ENCODE assay signal across 17 mouse cellular contexts in the genomic region with DNA sequence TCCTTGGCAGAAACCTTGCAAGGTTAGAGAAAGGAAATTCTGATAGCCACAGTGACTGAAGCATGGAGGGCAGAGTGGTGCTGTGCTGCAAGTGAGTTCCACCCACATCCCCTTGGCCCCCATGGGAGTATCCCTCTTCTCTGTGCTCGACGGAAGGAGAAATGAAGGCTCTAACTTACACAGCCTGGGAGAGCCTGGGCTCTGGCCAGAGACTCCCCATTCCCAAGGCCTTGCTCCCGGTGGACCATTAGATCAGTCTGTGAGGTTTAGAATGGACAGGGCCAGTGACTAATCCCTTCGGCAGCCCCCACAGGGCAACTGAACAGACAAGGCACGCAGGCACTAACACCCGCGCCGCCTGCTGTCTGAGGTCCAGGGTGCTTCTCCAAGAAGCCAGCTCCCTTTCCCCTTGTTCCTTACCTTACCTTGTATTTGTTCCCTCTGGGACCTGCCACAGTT. TPM values are rescaled to one million over a fixed set of nuclear protein-coding genes. Genes with fewer than 3 reads are reported as not detected.
DNase-seq lines count a peak whose midpoint lies in the region; ATAC-seq and TF ChIP-seq lines count a peak whose summit lies in the region.
"Had no signal": no experiment of that assay in that cellular context is flagged by ENCODE, and none has a peak within 500 bp of the region (broad histone marks: within the 10 kb centered on the region; RNA-seq: fewer than 3 reads in every experiment).

No protein-coding gene starts in this region.

- H3K4me2 ChIP-seq in liver, embryonic 14.5 days (ENCODE audit: low read depth), result no peak overlapping the region
- H3K4me2 ChIP-seq in liver, embryonic 11.5 days, result no peak overlapping the region
- peak overlapping the region; percentile 8; the same call in 1 of the 2 replicates for H3K4me2 ChIP-seq in heart, postnatal 0 days (ENCODE audit: low read depth, low read length)
- peak overlapping the region; percentile 95 for H3K4me2 ChIP-seq in myocyte (ENCODE audit: low read depth)
- H3K4me2 ChIP-seq: embryonic facial prominence, embryonic 13.5 days; limb, embryonic 12.5 days; midbrain, embryonic 13.5 days had no signal

- TF ChIP-seq EP300 in liver, embryonic 14.5 days (IDR thresholded peaks at IDR 0.05; ENCODE audit: low read depth), result no peak
- no peak for TF ChIP-seq EP300 in heart, postnatal 0 days (IDR thresholded peaks at IDR 0.05; ENCODE audit: low read depth)

- peak overlapping the region; percentile 47 for H3K9ac ChIP-seq in liver, embryonic 14.5 days (replicated peaks)
- no peak overlapping the region for H3K9ac ChIP-seq in liver, embryonic 11.5 days (ENCODE audit: low read depth, low read length)
- no peak overlapping the region for H3K9ac ChIP-seq in heart, postnatal 0 days (replicated peaks; ENCODE audit: low read depth, low read length)
- H3K9ac ChIP-seq: embryonic facial prominence, embryonic 13.5 days; limb, embryonic 12.5 days; midbrain, embryonic 13.5 days had no signal

- peak; percentile 47 for TF ChIP-seq POLR2A in myocyte (IDR thresholded peaks at IDR 0.05; ENCODE audit: insufficient read length, low read depth)

- 71% methylated on average over 8 of the region's 8 CpGs for WGBS in liver, embryonic 14.5 days (ENCODE audit: insufficient replicate concordance)
- 72% methylated on average over 8 of the region's 8 CpGs for WGBS in liver, embryonic 11.5 days
- WGBS in heart, postnatal 0 days, result 70% methylated on average over 8 of the region's 8 CpGs
- 87% methylated on average over 8 of the region's 8 CpGs for WGBS in forebrain, embryonic 10.5 days
- WGBS in limb, embryonic 10.5 days, result 89% methylated on average over 8 of the region's 8 CpGs

- peak overlapping the region; percentile 17 for H3ac ChIP-seq in myocyte (ENCODE audit: control insufficient read depth, insufficient read length)

- peaks cover 54 to 55% of the 10 kb centered on the region in 2 experiments for H3K4me1 ChIP-seq in liver, embryonic 14.5 days (replicated peaks; ENCODE audit: control insufficient read depth in 2 of 2, insufficient read depth in 2 of 2, low read length in 1 of 2)
- H3K4me1 ChIP-seq in liver, embryonic 11.5 days (replicated peaks; ENCODE audit: control insufficient read depth, insufficient read depth, low read length), result peaks cover 37% of the 10 kb centered on the region
- H3K4me1 ChIP-seq in heart, postnatal 0 days (ENCODE audit: control insufficient read depth, insufficient read depth), result no peaks in the 10 kb centered on the region
- 0 out of 2 replicates have a peak, but pooled peaks cover 5% of the 10 kb centered on the region for H3K4me1 ChIP-seq in forebrain, embryonic 10.5 days
- peaks cover 7% of the 10 kb centered on the region; the same call in 1 of the 2 replicates for H3K4me1 ChIP-seq in limb, embryonic 10.5 days
- H3K4me1 ChIP-seq: embryonic facial prominence, embryonic 13.5 days; midbrain, embryonic 13.5 days had no signal

- DNase-seq in adrenal gland, adult (ENCODE audit: inconsistent age in 2 of 2, low spot score in 1 of 2), result peak; percentile 2 to 21
- no peak for DNase-seq in adrenal gland, postnatal 14 days
- DNase-seq in liver, embryonic 14.5 days (ENCODE audit: low read depth in 3 of 3, low spot score in 3 of 3), result no peak
- DNase-seq in liver, embryonic 11.5 days (ENCODE audit: low spot score), result no peak
- DNase-seq in heart, postnatal 0 days (ENCODE audit: low spot score), result peak; percentile 20
- no peak for DNase-seq in forebrain, embryonic 10.5 days (ENCODE audit: extremely low spot score, low spot score)
- DNase-seq in limb, embryonic 10.5 days (ENCODE audit: low spot score), result no peak
- DNase-seq: cerebellum, postnatal 25 days; layer of hippocampus, postnatal 36 days; lung, postnatal 10 days had no signal

- no peaks in the 10 kb centered on the region for H3K9me3 ChIP-seq in liver, embryonic 14.5 days (ENCODE audit: control insufficient read depth, low read length)
- no peaks in the 10 kb centered on the region for H3K9me3 ChIP-seq in liver, embryonic 11.5 days (ENCODE audit: control insufficient read depth, low read length)
- no peaks in the 10 kb centered on the region for H3K9me3 ChIP-seq in heart, postnatal 0 days (replicated peaks; ENCODE audit: control insufficient read depth, low read length)
- H3K9me3 ChIP-seq in forebrain, embryonic 10.5 days, result no peaks in the 10 kb centered on the region
- no peaks in the 10 kb centered on the region for H3K9me3 ChIP-seq in limb, embryonic 10.5 days (replicated peaks)
- H3K9me3 ChIP-seq: embryonic facial prominence, embryonic 13.5 days; limb, embryonic 12.5 days; midbrain, embryonic 13.5 days had no signal

- H3K4me3 ChIP-seq in liver, embryonic 14.5 days (ENCODE audit: insufficient read depth in 1 of 2, low read depth in 2 of 2, low read length in 2 of 2), result no peak overlapping the region
- no peak overlapping the region for H3K4me3 ChIP-seq in liver, embryonic 11.5 days (ENCODE audit: low read depth, low read length)
- H3K4me3 ChIP-seq in heart, postnatal 0 days (ENCODE audit: low read depth, low read length), result no peak overlapping the region
- H3K4me3 ChIP-seq in myocyte, result peak overlapping the region; percentile 3
- H3K4me3 ChIP-seq in forebrain, embryonic 10.5 days, result no peak overlapping the region
- no peak overlapping the region for H3K4me3 ChIP-seq in limb, embryonic 10.5 days
- H3K4me3 ChIP-seq: embryonic facial prominence, embryonic 13.5 days; limb, embryonic 12.5 days; midbrain, embryonic 13.5 days had no signal

- H3K27ac ChIP-seq in liver, embryonic 14.5 days, result no peak overlapping the region
- H3K27ac ChIP-seq in liver, embryonic 11.5 days (ENCODE audit: low read depth, low read length), result no peak overlapping the region
- no peak overlapping the region for H3K27ac ChIP-seq in heart, postnatal 0 days (ENCODE audit: low read depth)
- H3K27ac ChIP-seq in forebrain, embryonic 10.5 days, result no peak overlapping the region
- no peak overlapping the region for H3K27ac ChIP-seq in limb, embryonic 10.5 days
- H3K27ac ChIP-seq: embryonic facial prominence, embryonic 13.5 days; hindbrain, postnatal 0 days; limb, embryonic 12.5 days; midbrain, embryonic 13.5 days had no signal

- peaks cover 2% of the 10 kb centered on the region for H3K36me3 ChIP-seq in liver, embryonic 14.5 days (replicated peaks; ENCODE audit: control insufficient read depth, insufficient read depth, low read depth)
- no peaks in the 10 kb centered on the region for H3K36me3 ChIP-seq in liver, embryonic 11.5 days (ENCODE audit: control insufficient read depth, insufficient read depth, low read length)
- peaks cover 7% of the 10 kb centered on the region for H3K36me3 ChIP-seq in heart, postnatal 0 days (replicated peaks; ENCODE audit: control insufficient read depth, insufficient read depth, low read length)
- H3K36me3 ChIP-seq in myocyte (ENCODE audit: control insufficient read depth, insufficient read depth), result peaks cover 4% of the 10 kb centered on the region
- H3K36me3 ChIP-seq in forebrain, embryonic 10.5 days (replicated peaks), result no peaks in the 10 kb centered on the region
- no peaks in the 10 kb centered on the region for H3K36me3 ChIP-seq in limb, embryonic 10.5 days
- H3K36me3 ChIP-seq: embryonic facial prominence, embryonic 13.5 days; limb, embryonic 12.5 days had no signal

- no peak for TF ChIP-seq CTCF in liver, embryonic 14.5 days (IDR thresholded peaks at IDR 0.05; ENCODE audit: low read depth)
- TF ChIP-seq CTCF in heart, postnatal 0 days (IDR thresholded peaks at IDR 0.05; ENCODE audit: low read depth), result no peak

- no peaks in the 10 kb centered on the region for H3K27me3 ChIP-seq in liver, embryonic 14.5 days (ENCODE audit: control insufficient read depth, insufficient read depth, low read length)
- no peaks in the 10 kb centered on the region for H3K27me3 ChIP-seq in liver, embryonic 11.5 days (replicated peaks; ENCODE audit: control insufficient read depth, insufficient read depth, low read length)
- H3K27me3 ChIP-seq in heart, postnatal 0 days (ENCODE audit: control insufficient read depth, insufficient read depth, low read length), result no peaks in the 10 kb centered on the region
- no peaks in the 10 kb centered on the region for H3K27me3 ChIP-seq in myocyte (ENCODE audit: control insufficient read depth, insufficient read depth, insufficient read length)
- H3K27me3 ChIP-seq in forebrain, embryonic 10.5 days (ENCODE audit: poor library complexity, severe bottlenecking), result no peaks in the 10 kb centered on the region
- no peaks in the 10 kb centered on the region for H3K27me3 ChIP-seq in limb, embryonic 10.5 days (ENCODE audit: low read depth, poor library complexity, severe bottlenecking)
- H3K27me3 ChIP-seq: embryonic facial prominence, embryonic 13.5 days; limb, embryonic 12.5 days; midbrain, embryonic 13.5 days had no signal

- H3K79me2 ChIP-seq in myocyte (ENCODE audit: control insufficient read depth, insufficient read depth), result no peaks in the 10 kb centered on the region

- ATAC-seq in liver, embryonic 14.5 days (ENCODE audit: insufficient read depth), result no peak
- ATAC-seq in liver, embryonic 11.5 days (replicated peaks; ENCODE audit: low FRiP score), result no peak
- ATAC-seq in heart, postnatal 0 days (ENCODE audit: insufficient read depth, low read depth), result peak; percentile 72
- ATAC-seq: activated CD4-positive, CD25-positive, alpha-beta regulatory T cell, adult 4 months; forebrain, embryonic 14.5 days; hindbrain, postnatal 0 days; midbrain, embryonic 13.5 days had no signal

TF ChIP-seq in myocyte, 11 proteins besides CTCF, POLR2A, EP300 and RAD21 (continues in another document):
- TF ChIP-seq MYOG (IDR thresholded peaks at IDR 0.05; ENCODE audit: control insufficient read depth in 1 of 3, insufficient read depth in 1 of 3, insufficient read length in 2 of 3, low read depth in 2 of 3) (peak in 1 of 3 experiments; percentile 71), CEBPB (IDR thresholded peaks at IDR 0.05; ENCODE audit: insufficient read depth, poor library complexity, severe bottlenecking) (no peak), USF1 (IDR thresholded peaks at IDR 0.05; ENCODE audit: low read depth) (no peak), SRF (IDR thresholded peaks at IDR 0.05; ENCODE audit: control insufficient read depth, insufficient read length, low read depth) (no peak), TCF12 (IDR thresholded peaks at IDR 0.05; ENCODE audit: insufficient read depth, poor library complexity, severe bottlenecking) (no peak), TCF3 (IDR thresholded peaks at IDR 0.05; ENCODE audit: insufficient read length, low read depth) (no peak)

RNA-seq across cellular contexts. Expression of a gene that starts 40.4 kb away (rescaled TPM):
- 266 and 290 TPM in 2 replicates for total RNA-seq in adrenal gland, postnatal 14 days (2021)
- 7.8 and 11.7 TPM in 2 replicates for polyA plus RNA-seq in liver, embryonic 14.5 days (2012; rRNA removed)
- 74.4 and 80.3 TPM in 2 replicates for polyA plus RNA-seq in liver, embryonic 14.5 days (2014; fragmentation: Nextera tagmentation; extraction: Ambion mirVana)
- polyA plus RNA-seq in liver, embryonic 11.5 days (2014; fragmentation: Nextera tagmentation; extraction: Ambion mirVana), result 97.7 and 100 TPM in 2 replicates
- total RNA-seq in heart, postnatal 0 days (2014; rRNA removed; ENCODE audit: low replicate concordance), result 94.8 and 139 TPM in 2 replicates
- polyA plus RNA-seq in heart, postnatal 0 days (2015; fragmentation: Nextera tagmentation; extraction: Ambion mirVana), result 231 and 235 TPM in 2 replicates
- polyA plus RNA-seq in myocyte (2012; fragmentation: generic; extraction: Trizol), result 288 TPM
- polyA plus RNA-seq in forebrain, embryonic 10.5 days (2016; fragmentation: Nextera tagmentation; extraction: Ambion mirVana), result 57.5 and 58.6 TPM in 2 replicates
- 66.7 and 73.7 TPM in 2 replicates for polyA plus RNA-seq in limb, embryonic 10.5 days (2016; fragmentation: Nextera tagmentation; extraction: Ambion mirVana)

Comparison
In these comparisons a context has a peak if more than half of its experiments do, and no peak if none do; other contexts are left out.
1. DNase-seq: peak in adrenal gland, adult (2 of 2) and heart, postnatal 0 days (single experiment); none in adrenal gland, postnatal 14 days (single experiment), liver, embryonic 14.5 days (0 of 3), liver, embryonic 11.5 days (single experiment), forebrain, embryonic 10.5 days (single experiment) and limb, embryonic 10.5 days (single experiment).
2. H3K4me2 ChIP-seq: peak in heart, postnatal 0 days (single experiment) and myocyte (single experiment); none in liver, embryonic 14.5 days (single experiment) and liver, embryonic 11.5 days (single experiment).